Mouse (Mus musculus) CH12.LX (cell line): ENCODE measurements around the gene Trpc4ap. TPM values are rescaled to one million over a fixed set of nuclear protein-coding genes. Genes with fewer than 3 reads are reported as not detected.

Source experiments
- DNase-seq: peaks from one replicate; pipeline ENCODE4 v3.0.0-alpha.2; 2013; ENCODE audit errors: extremely low read depth
- H3K27ac ChIP-seq: 2 replicates; pipeline ENCODE4 v1.5.1; 2012; ENCODE audit warnings: low read depth, mild to moderate bottlenecking, control low read depth, moderate library complexity; ENCODE audit not compliant: insufficient read depth
- H3K27me3 ChIP-seq: replicated peaks from 2 replicates; pipeline ENCODE3; 2012; ENCODE audit warnings: inconsistent platforms
- H3K36me3 ChIP-seq, 2 experiments: replicated peaks in 1 of 2; 2 replicates each; pipeline versions ENCODE3 to v1.6.1; 2012; ENCODE audit warnings: inconsistent platforms in 1 of 2, low read length in 1 of 2, mild to moderate bottlenecking in 1 of 2, mixed read lengths in 1 of 2, moderate library complexity in 1 of 2; ENCODE audit not compliant: control insufficient read depth in 1 of 2, insufficient read depth in 1 of 2
- H3K4me1 ChIP-seq, 2 experiments: 2 replicates each; pipeline ENCODE4 v1.6.1; 2012; ENCODE audit warnings: inconsistent platforms in 1 of 2, moderate library complexity in 1 of 2; ENCODE audit not compliant: insufficient read depth in 2 of 2, control insufficient read depth in 1 of 2
- H3K4me2 ChIP-seq: 2 replicates; pipeline ENCODE4 v1.6.1; 2012; ENCODE audit warnings: low read depth, mild to moderate bottlenecking, control low read depth; ENCODE audit not compliant: poor library complexity, insufficient read depth, severe bottlenecking
- H3K4me3 ChIP-seq, 3 experiments: fragments of 150-350 bp in 1 of 3; sonication (generic) in 1 of 3; replicated peaks in 1 of 3; 2 replicates each; pipeline versions ENCODE3 to v1.5.1; 2011 to 2012; ENCODE audit warnings: low read depth in 2 of 3, low read length in 2 of 3, mild to moderate bottlenecking in 2 of 3, moderate library complexity in 2 of 3, control low read depth in 1 of 3, improper control_type of control experiment in 1 of 3, inconsistent platforms in 1 of 3, mixed read lengths in 1 of 3; ENCODE audit not compliant: poor library complexity in 1 of 3
- H3K79me2 ChIP-seq: replicated peaks from 2 replicates; pipeline ENCODE4 v1.6.1; 2012; ENCODE audit warnings: mild to moderate bottlenecking, moderate library complexity; ENCODE audit not compliant: control insufficient read depth, poor library complexity, insufficient read depth, severe bottlenecking; ENCODE audit errors: extremely low read depth
- H3K9ac ChIP-seq: 2 replicates; pipeline ENCODE4 v1.6.1; 2012; ENCODE audit warnings: low read depth, mild to moderate bottlenecking, control low read depth, moderate library complexity; ENCODE audit not compliant: insufficient read depth
- H3K9me3 ChIP-seq: replicated peaks from 2 replicates; pipeline ENCODE3; 2012; ENCODE audit warnings: low read length, inconsistent platforms, mixed read lengths
- CTCF ChIP-seq, 2 experiments: IDR thresholded peaks in 1 of 2; conservative IDR thresholded peaks in 1 of 2; 2 replicates each; pipeline ENCODE4 v1.5.1; 2011 to 2012; ENCODE audit warnings: low read depth in 2 of 2, low read length in 2 of 2, improper control_type of control experiment in 1 of 2, inconsistent platforms in 1 of 2, mild to moderate bottlenecking in 1 of 2, moderate library complexity in 1 of 2
- EP300 ChIP-seq: IDR thresholded peaks from 2 replicates; pipeline ENCODE4 v1.6.1; 2011; ENCODE audit warnings: low read length, improper control_type of control experiment
- GABPA ChIP-seq: IDR thresholded peaks from 2 replicates; pipeline ENCODE4 v1.6.1; 2012; ENCODE audit warnings: low read depth, low read length, improper control_type of control experiment, inconsistent platforms; ENCODE audit not compliant: insufficient replicate concordance
- HCFC1 ChIP-seq: IDR thresholded peaks from 2 replicates; pipeline ENCODE4 v1.6.1; 2012; ENCODE audit warnings: low read depth, mild to moderate bottlenecking, inconsistent platforms, low read length, improper control_type of control experiment
- IRF4 ChIP-seq: IDR thresholded peaks from 2 replicates; pipeline ENCODE4 v1.6.1; 2014; ENCODE audit warnings: low read depth, mild to moderate bottlenecking, inconsistent platforms, low read length, improper control_type of control experiment
- JUND ChIP-seq: conservative IDR thresholded peaks from 2 replicates; pipeline ENCODE4 v1.6.1; 2011; ENCODE audit warnings: low read depth, low read length, improper control_type of control experiment
- KAT2A ChIP-seq: IDR thresholded peaks from 2 replicates; pipeline ENCODE4 v1.6.1; 2012; ENCODE audit warnings: low read length, improper control_type of control experiment, inconsistent platforms; ENCODE audit not compliant: insufficient replicate concordance
- MAX ChIP-seq: IDR thresholded peaks from 2 replicates; pipeline ENCODE4 v1.6.1; 2011; ENCODE audit warnings: low read length, improper control_type of control experiment
- MXI1 ChIP-seq: IDR thresholded peaks from 2 replicates; pipeline ENCODE4 v1.6.1; 2011; ENCODE audit warnings: mild to moderate bottlenecking, low read depth, low read length, improper control_type of control experiment
- MYC ChIP-seq: IDR thresholded peaks from 2 replicates; pipeline ENCODE4 v1.6.1; 2011; ENCODE audit warnings: low read depth, mild to moderate bottlenecking, improper control_type of control experiment, low read length
- NELFE ChIP-seq: IDR thresholded peaks from 2 replicates; pipeline ENCODE4 v1.6.1; 2011; ENCODE audit warnings: low read depth, low read length, improper control_type of control experiment
- PAX5 ChIP-seq: IDR thresholded peaks from 2 replicates; pipeline ENCODE4 v1.6.1; 2012; ENCODE audit warnings: low read length, inconsistent platforms, mixed read lengths
- POLR2A ChIP-seq: IDR thresholded peaks from 2 replicates; pipeline ENCODE4 v1.6.1; 2011; ENCODE audit warnings: low read depth, mild to moderate bottlenecking, improper control_type of control experiment, low read length
- POLR2AphosphoS2 ChIP-seq: IDR thresholded peaks from 2 replicates; pipeline ENCODE4 v1.6.1; 2011; ENCODE audit warnings: low read depth, low read length, improper control_type of control experiment
- RAD21 ChIP-seq: IDR thresholded peaks from 2 replicates; pipeline ENCODE4 v1.6.1; 2011; ENCODE audit warnings: low read depth, mild to moderate bottlenecking, low read length, improper control_type of control experiment, moderate library complexity
- SIN3A ChIP-seq: IDR thresholded peaks from 2 replicates; pipeline ENCODE4 v1.6.1; 2012; ENCODE audit warnings: low read length, improper control_type of control experiment, inconsistent platforms
- SMC3 ChIP-seq: IDR thresholded peaks from 2 replicates; pipeline ENCODE4 v1.6.1; 2011; ENCODE audit warnings: low read depth, low read length, improper control_type of control experiment
- TBP ChIP-seq: conservative IDR thresholded peaks from 2 replicates; pipeline ENCODE4 v1.6.1; 2011; ENCODE audit warnings: low read depth, low read length, improper control_type of control experiment
- USF1 ChIP-seq: IDR thresholded peaks from 2 replicates; pipeline ENCODE4 v1.6.1; 2014; ENCODE audit warnings: low read depth, mild to moderate bottlenecking, inconsistent platforms, low read length, improper control_type of control experiment
- USF2 ChIP-seq: conservative IDR thresholded peaks from 2 replicates; pipeline ENCODE4 v1.6.1; 2011; ENCODE audit warnings: low read depth, low read length, improper control_type of control experiment
- ZKSCAN1 ChIP-seq: IDR thresholded peaks from 2 replicates; pipeline ENCODE4 v1.6.1; 2012; ENCODE audit warnings: low read depth, inconsistent platforms, low read length, improper control_type of control experiment, borderline replicate concordance
- ZMIZ1 ChIP-seq: IDR thresholded peaks from 2 replicates; pipeline ENCODE4 v1.6.1; 2012; ENCODE audit warnings: low read depth, mild to moderate bottlenecking, inconsistent platforms, low read length, improper control_type of control experiment
- ZNF384 ChIP-seq: IDR thresholded peaks from 2 replicates; pipeline ENCODE4 v1.6.1; 2012; ENCODE audit warnings: low read depth, low read length, improper control_type of control experiment, inconsistent platforms
- dilution Hi-C: fragments of 300-500 bp; cut with MboI; formaldehyde crosslinking; loops from 2 replicates; pipeline ENCODE4 v1.14.3; 2020; ENCODE audit warnings: low sequenced_read_pairs; ENCODE audit not compliant: extremely low pct_unique_long_range_greater_than_20kb, extremely low pct_ligation_motif_present
- in situ Hi-C: fragments of 300-500 bp; cut with MboI; formaldehyde crosslinking; loops from 3 replicates; pipeline ENCODE4 v1.14.3; 2019; ENCODE audit warnings: low sequenced_read_pairs, low pct_ligation_motif_present, low pct_unique_long_range_greater_than_20kb, mixed read lengths
- polyA plus RNA-seq: library from polyadenylated mRNA; unstranded; fragments of >175 nt; gene quantifications from 2 replicates; pipeline ENCODE4 v1.2.1, GENCODE M21; 2012; ENCODE audit warnings: low read depth; ENCODE audit not compliant: insufficient read length
- total RNA-seq, 2 experiments: library from RNA; depleted of rRNA; stranded (reverse); fragments of 300-350 nt in 1 of 2; fragments of >200 nt in 1 of 2; gene quantifications; 2 replicates each; pipeline ENCODE4 v1.2.3; 2012 to 2014

The Trpc4ap gene
- total and polyA plus RNA-seq, 3 experiments: 52.8 to 105 (median 55.8) TPM

DNA sequence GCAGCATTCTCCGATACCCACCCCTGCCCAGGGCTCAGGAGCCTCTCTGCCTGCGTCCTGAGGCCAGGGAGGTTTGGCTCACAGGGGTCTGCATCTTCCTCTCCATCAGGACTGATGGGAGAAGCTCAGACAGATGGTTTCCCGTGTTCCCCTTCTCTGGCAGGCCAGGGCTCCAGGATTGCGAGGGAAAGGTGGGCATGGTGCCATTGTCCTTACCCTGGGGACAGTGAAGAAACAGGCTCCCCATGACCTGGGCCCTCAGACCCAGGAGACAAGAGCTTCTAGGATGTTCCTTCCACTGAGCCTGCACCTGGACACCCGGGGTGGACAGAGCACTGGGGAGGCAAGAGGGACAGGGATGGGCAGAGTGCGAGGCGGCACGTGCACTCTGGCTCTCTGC, 57.6 kb downstream of the Trpc4ap start:
- no peak for TF ChIP-seq USF2
- TF ChIP-seq SIN3A: no peak
- no peak for TF ChIP-seq MAX
- TF ChIP-seq CTCF (conservative IDR thresholded peaks at IDR 0.05 in 1 of 2, IDR thresholded peaks at IDR 0.05 in 1 of 2; ENCODE audit: low read depth in 2 of 2, low read length in 2 of 2): no peak
- TF ChIP-seq KAT2A: no peak
- no peak for TF ChIP-seq SMC3
- TF ChIP-seq ZMIZ1: no peak
- no peak for TF ChIP-seq PAX5
- no peak for TF ChIP-seq JUND
- no peak for TF ChIP-seq MXI1
- no peak for TF ChIP-seq HCFC1
- TF ChIP-seq EP300: no peak
- no peak for TF ChIP-seq RAD21
- DNase-seq: no peak
- H3K4me3 ChIP-seq: no peak overlapping the region
- no peaks in the 10 kb centered on the region for H3K27me3 ChIP-seq
- no peak overlapping the region for H3K27ac ChIP-seq
- no peaks in the 10 kb centered on the region for H3K79me2 ChIP-seq
- no peak overlapping the region for H3K4me2 ChIP-seq
- H3K9me3 ChIP-seq: no peaks in the 10 kb centered on the region
- in situ Hi-C loops (no loop called here), dilution Hi-C loops (no loop called here)
- no peaks in the 10 kb centered on the region for H3K4me1 ChIP-seq
- H3K36me3 ChIP-seq: peaks cover 58 to 97% of the 10 kb centered on the region in 2 experiments
- no peak overlapping the region for H3K9ac ChIP-seq

DNA sequence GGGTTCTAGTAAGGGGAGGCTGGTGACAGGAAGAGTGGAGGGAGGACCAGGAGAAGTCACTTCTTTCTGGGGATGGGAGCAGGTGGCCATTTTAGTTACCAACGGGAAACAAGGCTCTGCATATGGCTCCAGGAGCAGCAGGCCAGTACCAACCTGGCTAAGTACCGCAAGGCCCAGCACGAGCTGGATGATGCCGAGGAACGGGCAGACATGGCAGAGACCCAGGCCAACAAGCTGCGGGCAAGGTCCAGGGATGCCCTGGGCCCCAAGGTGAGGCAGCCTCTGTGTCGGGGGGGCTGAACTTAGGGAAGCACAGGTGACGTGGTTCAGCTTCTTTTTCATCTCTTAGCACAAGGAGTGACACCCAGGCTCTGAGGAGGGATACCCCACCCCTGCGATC, 58.5 kb downstream of the Trpc4ap start:
- TF ChIP-seq EP300 (no peak), KAT2A (no peak), ZNF384 (no peak), HCFC1 (no peak), TBP (no peak), PAX5 (no peak), MYC (no peak), GABPA (no peak), NELFE (no peak), RAD21 (no peak), ZKSCAN1 (no peak), USF1 (no peak), POLR2A (no peak), MXI1 (no peak), POLR2AphosphoS2 (no peak), ZMIZ1 (no peak), IRF4 (no peak)
- no peaks in the 10 kb centered on the region for H3K27me3 ChIP-seq
- dilution Hi-C loops: no loop called here
- H3K9me3 ChIP-seq: no peaks in the 10 kb centered on the region
- no peaks in the 10 kb centered on the region for H3K79me2 ChIP-seq
- H3K36me3 ChIP-seq: peaks cover 53 to 97% of the 10 kb centered on the region in 2 experiments
- no peak overlapping the region for H3K4me2 ChIP-seq
- no peak overlapping the region for H3K4me3 ChIP-seq
- no peak overlapping the region for H3K27ac ChIP-seq
- H3K4me1 ChIP-seq: no peaks in the 10 kb centered on the region
- H3K9ac ChIP-seq: no peak overlapping the region
- in situ Hi-C loops: no loop called here
- no peak for DNase-seq
